Comparison of ENCODE assay signal across 21 mouse cellular contexts in genomic region chr7:122393964-122394363, GRCm38 (mm10).
DNase-seq lines count a peak whose midpoint lies in the region; ATAC-seq and TF ChIP-seq lines count a peak whose summit lies in the region.
"Had no signal": no experiment of that assay in that cellular context is flagged by ENCODE, and none has a peak within 500 bp of the region (broad histone marks: within the 10 kb centered on the region; RNA-seq: fewer than 3 reads in every experiment).

No protein-coding gene starts in this region.

- H3K36me3 ChIP-seq in CH12.LX (replicated peaks in 1 of 2; ENCODE audit: control insufficient read depth in 1 of 2, insufficient read depth in 1 of 2, low read length in 1 of 2) = peaks cover 5 to 16% of the 10 kb centered on the region in 2 experiments
- H3K36me3 ChIP-seq in forebrain, embryonic 11.5 days (ENCODE audit: control insufficient read depth, insufficient read depth, low read length) = no peaks in the 10 kb centered on the region
- no peaks in the 10 kb centered on the region for H3K36me3 ChIP-seq in heart, embryonic 12.5 days
- H3K36me3 ChIP-seq: forebrain, embryonic 10.5 days; heart, embryonic 13.5 days; limb, embryonic 13.5 days; midbrain, embryonic 15.5 days; stomach, embryonic 15.5 days had no signal

- peak; percentile 18 for DNase-seq in lung, postnatal 36 days
- no peak for DNase-seq in lung, postnatal 14 days
- DNase-seq in CH12.LX (ENCODE audit: extremely low read depth) = peak; percentile 86
- peak; percentile 37 to 64 for DNase-seq in thymus, postnatal 36 days
- DNase-seq in forebrain, embryonic 11.5 days (ENCODE audit: low spot score) = no peak
- no peak for DNase-seq in kidney, postnatal 10 days
- DNase-seq: adrenal gland, postnatal 36 days; gastrocnemius, adult 2 months had no signal

- TF ChIP-seq EP300 in CH12.LX (IDR thresholded peaks at IDR 0.05; ENCODE audit: low read length) = peak; percentile 93

- peaks cover 70% of the 10 kb centered on the region for H3K79me2 ChIP-seq in CH12.LX (replicated peaks; ENCODE audit: control insufficient read depth, extremely low read depth, insufficient read depth, poor library complexity, severe bottlenecking)

- 0 out of 2 replicates have a peak overlapping the region, but pooled peaks have one; percentile 7 for H3K9ac ChIP-seq in CH12.LX (ENCODE audit: insufficient read depth, low read depth)
- H3K9ac ChIP-seq in forebrain, embryonic 11.5 days (ENCODE audit: low read length) = no peak overlapping the region
- no peak overlapping the region for H3K9ac ChIP-seq in heart, embryonic 12.5 days
- H3K9ac ChIP-seq: heart, embryonic 13.5 days; hindbrain, embryonic 14.5 days; limb, embryonic 13.5 days; liver, embryonic 14.5 days; midbrain, embryonic 15.5 days; stomach, embryonic 15.5 days had no signal

- no peak overlapping the region for H3K4me3 ChIP-seq in CH12.LX (replicated peaks in 1 of 3; ENCODE audit: low read depth in 2 of 3, low read length in 2 of 3, poor library complexity in 1 of 3)
- no peak overlapping the region for H3K4me3 ChIP-seq in forebrain, embryonic 11.5 days (ENCODE audit: low read depth, low read length)
- H3K4me3 ChIP-seq in heart, embryonic 12.5 days = no peak overlapping the region
- H3K4me3 ChIP-seq: forebrain, embryonic 10.5 days; gastrocnemius, adult 2 months; heart, embryonic 13.5 days; limb, embryonic 13.5 days; megakaryocyte, embryonic 14.5 days; midbrain, embryonic 15.5 days; myocyte; stomach, embryonic 15.5 days had no signal

- dilution Hi-C loops in CH12.LX (cut with MboI; ENCODE audit: extremely low pct_ligation_motif_present, extremely low pct_unique_long_range_greater_than_20kb, low sequenced_read_pairs) = no loop called here

- H3K9me3 ChIP-seq in CH12.LX (replicated peaks; ENCODE audit: low read length) = no peaks in the 10 kb centered on the region
- no peaks in the 10 kb centered on the region for H3K9me3 ChIP-seq in forebrain, embryonic 11.5 days (ENCODE audit: control insufficient read depth, low read length)
- H3K9me3 ChIP-seq in heart, embryonic 12.5 days (replicated peaks) = no peaks in the 10 kb centered on the region
- H3K9me3 ChIP-seq: forebrain, embryonic 10.5 days; heart, embryonic 13.5 days; limb, embryonic 13.5 days; megakaryocyte, embryonic 14.5 days; midbrain, embryonic 15.5 days; stomach, embryonic 15.5 days had no signal

- H3K4me1 ChIP-seq in CH12.LX (ENCODE audit: control insufficient read depth in 1 of 2, insufficient read depth in 2 of 2) = peaks cover 49 to 91% of the 10 kb centered on the region in 2 experiments
- H3K4me1 ChIP-seq in forebrain, embryonic 11.5 days (replicated peaks; ENCODE audit: control insufficient read depth, insufficient read depth, low read length) = no peaks in the 10 kb centered on the region; the same call in 1 of the 2 replicates
- peaks cover 14% of the 10 kb centered on the region for H3K4me1 ChIP-seq in heart, embryonic 12.5 days (replicated peaks)
- H3K4me1 ChIP-seq: limb, embryonic 13.5 days; stomach, embryonic 15.5 days had no signal

- TF ChIP-seq CTCF in CH12.LX (conservative IDR thresholded peaks at IDR 0.05 in 1 of 2, IDR thresholded peaks at IDR 0.05 in 1 of 2; ENCODE audit: low read depth in 2 of 2, low read length in 2 of 2) = no peak

- peak; percentile 67 for ATAC-seq in neutrophil, adult 5-6 weeks (ENCODE audit: extremely low read depth, insufficient number of reproducible peaks, low FRiP score, poor library complexity, severe bottlenecking)
- no peak for ATAC-seq in forebrain, embryonic 11.5 days (replicated peaks; ENCODE audit: low FRiP score)
- no peak for ATAC-seq in heart, embryonic 12.5 days (ENCODE audit: insufficient number of reproducible peaks, low FRiP score)
- ATAC-seq: intestine, postnatal 0 days; midbrain, embryonic 15.5 days had no signal

- peak overlapping the region; percentile 83 for H3K27ac ChIP-seq in CH12.LX (ENCODE audit: insufficient read depth, low read depth)
- no peak overlapping the region for H3K27ac ChIP-seq in forebrain, embryonic 11.5 days (ENCODE audit: low read depth, low read length)
- H3K27ac ChIP-seq in heart, embryonic 12.5 days (ENCODE audit: poor library complexity, severe bottlenecking) = no peak overlapping the region
- H3K27ac ChIP-seq: forebrain, embryonic 10.5 days; gastrocnemius, adult 2 months; heart, embryonic 13.5 days; hindbrain, embryonic 14.5 days; kidney, postnatal 0 days; limb, embryonic 13.5 days; liver, embryonic 14.5 days; midbrain, embryonic 15.5 days; stomach, embryonic 15.5 days had no signal

- in situ Hi-C loops in CH12.LX (cut with MboI; ENCODE audit: low pct_ligation_motif_present, low pct_unique_long_range_greater_than_20kb, low sequenced_read_pairs) = loop anchor here (5.0 kb wide), 1 partner anchor 87 kb away; no protein-coding TSS in a partner anchor

- peak overlapping the region; percentile 51 for H3K4me2 ChIP-seq in CH12.LX (ENCODE audit: insufficient read depth, low read depth, poor library complexity, severe bottlenecking)
- no peak overlapping the region for H3K4me2 ChIP-seq in forebrain, embryonic 11.5 days (ENCODE audit: low read depth, low read length, severe bottlenecking)
- no peak overlapping the region for H3K4me2 ChIP-seq in heart, embryonic 12.5 days
- H3K4me2 ChIP-seq: heart, embryonic 13.5 days; hindbrain, embryonic 14.5 days; limb, embryonic 13.5 days; midbrain, embryonic 15.5 days; stomach, embryonic 15.5 days had no signal

- no peak for TF ChIP-seq POLR2A in CH12.LX (IDR thresholded peaks at IDR 0.05; ENCODE audit: low read depth, low read length)

- no peak; the same call in 1 of the 2 replicates for TF ChIP-seq RAD21 in CH12.LX (IDR thresholded peaks at IDR 0.05; ENCODE audit: low read depth, low read length)

- WGBS in forebrain, embryonic 11.5 days = 69% methylated on average over 5 of the region's 5 CpGs
- WGBS in heart, embryonic 12.5 days = 44% methylated on average over 5 of the region's 5 CpGs

- no peaks in the 10 kb centered on the region for H3K27me3 ChIP-seq in CH12.LX (replicated peaks)
- no peaks in the 10 kb centered on the region for H3K27me3 ChIP-seq in forebrain, embryonic 11.5 days (ENCODE audit: control insufficient read depth, insufficient read depth, low read length)
- 0 out of 2 replicates have a peak, but pooled peaks cover 6% of the 10 kb centered on the region for H3K27me3 ChIP-seq in heart, embryonic 12.5 days (replicated peaks)
- H3K27me3 ChIP-seq: heart, embryonic 13.5 days; limb, embryonic 13.5 days; midbrain, embryonic 15.5 days; stomach, embryonic 15.5 days had no signal

TF ChIP-seq in CH12.LX, 34 proteins besides CTCF, POLR2A, EP300 and RAD21 (continues in another document):
- TF ChIP-seq UBTF (IDR thresholded peaks at IDR 0.05; ENCODE audit: low read depth, low read length) (no peak), ZKSCAN1 (IDR thresholded peaks at IDR 0.05; ENCODE audit: borderline replicate concordance, low read depth, low read length) (no peak), USF1 (IDR thresholded peaks at IDR 0.05; ENCODE audit: low read depth, low read length) (no peak), CHD1 (IDR thresholded peaks at IDR 0.05; ENCODE audit: low read depth, low read length) (no peak), HCFC1 (IDR thresholded peaks at IDR 0.05; ENCODE audit: low read depth, low read length) (no peak), E2F4 (IDR thresholded peaks at IDR 0.05; ENCODE audit: insufficient replicate concordance, low read depth, low read length) (0 out of 2 replicates have a peak, but pooled peaks have one; percentile 49), MEF2A (IDR thresholded peaks at IDR 0.05; ENCODE audit: borderline replicate concordance, low read depth, low read length) (peak; percentile 92), JUN (IDR thresholded peaks at IDR 0.05; ENCODE audit: insufficient read depth, low read depth, low read length) (peak; percentile 38; the same call in 1 of the 2 replicates), MYC (IDR thresholded peaks at IDR 0.05; ENCODE audit: low read depth, low read length) (no peak; the same call in 1 of the 2 replicates), KAT2A (IDR thresholded peaks at IDR 0.05; ENCODE audit: insufficient replicate concordance, low read length) (no peak), TCF12 (IDR thresholded peaks at IDR 0.05; ENCODE audit: low read depth, low read length) (peak; percentile 93), BHLHE40 (IDR thresholded peaks at IDR 0.05; ENCODE audit: low read depth, low read length) (peak; percentile 53), POLR2AphosphoS2 (IDR thresholded peaks at IDR 0.05; ENCODE audit: low read depth, low read length) (no peak), ETS1 (conservative IDR thresholded peaks at IDR 0.05; ENCODE audit: low read depth, low read length) (peak; percentile 80), PAX5 (IDR thresholded peaks at IDR 0.05; ENCODE audit: low read length) (no peak), NRF1 (IDR thresholded peaks at IDR 0.05; ENCODE audit: low read depth, low read length) (no peak), MAX (IDR thresholded peaks at IDR 0.05; ENCODE audit: low read length) (no peak), MAZ (IDR thresholded peaks at IDR 0.05; ENCODE audit: low read depth, low read length) (peak; percentile 74; the same call in 1 of the 2 replicates), CHD2 (IDR thresholded peaks at IDR 0.05; ENCODE audit: low read length) (peak; percentile 54; the same call in 1 of the 2 replicates), IRF4 (IDR thresholded peaks at IDR 0.05; ENCODE audit: low read depth, low read length) (peak; percentile 85), ELF1 (IDR thresholded peaks at IDR 0.05; ENCODE audit: low read depth, low read length) (no peak), ZNF384 (IDR thresholded peaks at IDR 0.05; ENCODE audit: low read depth, low read length) (no peak), GABPA (IDR thresholded peaks at IDR 0.05; ENCODE audit: insufficient replicate concordance, low read depth, low read length) (no peak), JUND (conservative IDR thresholded peaks at IDR 0.05; ENCODE audit: low read depth, low read length) (peak; percentile 40; the same call in 1 of the 2 replicates), TBP (conservative IDR thresholded peaks at IDR 0.05; ENCODE audit: low read depth, low read length) (peak; percentile 48), MXI1 (IDR thresholded peaks at IDR 0.05; ENCODE audit: low read depth, low read length) (no peak), SIN3A (IDR thresholded peaks at IDR 0.05; ENCODE audit: low read length) (no peak; the same call in 1 of the 2 replicates), MAFK (IDR thresholded peaks at IDR 0.05; ENCODE audit: insufficient replicate concordance, low read length) (no peak), ZC3H11A (IDR thresholded peaks at IDR 0.05; ENCODE audit: low read depth, low read length) (no peak), SMC3 (IDR thresholded peaks at IDR 0.05; ENCODE audit: low read depth, low read length) (no peak), RCOR1 (conservative IDR thresholded peaks at IDR 0.05; ENCODE audit: low read depth, low read length) (no peak), USF2 (conservative IDR thresholded peaks at IDR 0.05; ENCODE audit: low read depth, low read length) (no peak), ZMIZ1 (IDR thresholded peaks at IDR 0.05; ENCODE audit: low read depth, low read length) (no peak)

Comparison
In these comparisons a context has a peak if more than half of its experiments do, and no peak if none do; other contexts are left out.
1. DNase-seq: peak in lung, postnatal 36 days (single experiment), CH12.LX (single experiment) and thymus, postnatal 36 days (2 of 2); none in lung, postnatal 14 days (single experiment), forebrain, embryonic 11.5 days (single experiment) and kidney, postnatal 10 days (single experiment).